Mouse (Mus musculus): ENCODE measurements around the gene Fto. TPM values are rescaled to one million over a fixed set of nuclear protein-coding genes. Genes with fewer than 3 reads are reported as not detected.
A peak's percentile ranks its signal among the peaks of the same experiment; 100 is the strongest.

Fto gene
- polyA plus RNA-seq, 1 experiment from 2014 or later: 28.6 TPM

DNA sequence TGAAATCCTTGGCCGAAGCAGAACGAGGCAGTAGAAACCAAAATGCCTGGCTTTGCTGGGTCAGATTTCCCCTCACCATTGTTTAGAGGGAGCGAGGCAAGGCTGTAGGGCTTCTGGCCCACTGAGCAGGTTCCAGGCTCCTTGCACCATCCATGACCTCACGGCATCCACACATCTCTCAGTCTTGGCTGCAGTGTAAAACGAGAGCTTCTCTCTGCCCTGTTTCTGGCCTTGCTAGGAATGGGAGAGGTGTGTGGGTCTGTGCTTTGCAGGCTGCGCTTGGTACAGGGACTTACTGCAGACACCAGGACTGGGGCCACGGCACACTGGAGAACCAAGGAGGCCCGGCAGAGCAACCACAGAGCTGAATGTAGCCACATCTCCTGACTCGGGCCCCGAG is 132.2 kb downstream of the Fto start:
- 80% methylated on average over 10 of the region's 10 CpGs for WGBS (ENCODE audit: insufficient replicate concordance)
- Histone ChIP-seq H3K4me1 (no peaks in the 10 kb centered on the region), H3K27ac (no peak overlapping the region), H3K4me2 (no peak overlapping the region), H3K36me3 (peaks cover 15% of the 10 kb centered on the region; the same call in 1 of the 2 replicates), H3K4me3 (no peak overlapping the region), H3K27me3 (replicated peaks) (no peaks in the 10 kb centered on the region), H3K9ac (no peak overlapping the region), H3K9me3 (replicated peaks) (no peaks in the 10 kb centered on the region)
- no peak for ATAC-seq

DNA sequence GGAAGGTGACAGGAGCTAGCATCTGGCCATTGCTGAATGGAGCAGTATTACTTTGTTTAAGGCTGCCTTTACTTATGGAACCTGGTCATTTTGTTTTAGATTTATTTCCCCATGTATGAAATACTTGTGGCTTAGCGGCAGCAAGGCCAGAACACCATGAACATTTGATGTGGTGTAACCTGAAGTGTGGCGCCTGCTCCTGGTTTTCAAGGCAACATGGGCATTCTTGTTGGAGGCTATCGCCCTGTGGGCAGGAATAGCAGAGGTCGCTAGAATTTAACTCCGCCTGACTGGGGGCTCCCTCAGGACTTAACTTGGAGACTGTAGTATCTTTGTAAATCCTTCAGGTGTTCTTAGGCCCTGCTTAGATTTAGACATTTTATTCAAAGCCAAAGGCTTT is 132.7 kb downstream of the Fto start:
- WGBS (ENCODE audit: insufficient replicate concordance): 85% methylated on average over 5 of the region's 5 CpGs
- H3K9ac ChIP-seq: no peak overlapping the region
- ATAC-seq: no peak

DNA sequence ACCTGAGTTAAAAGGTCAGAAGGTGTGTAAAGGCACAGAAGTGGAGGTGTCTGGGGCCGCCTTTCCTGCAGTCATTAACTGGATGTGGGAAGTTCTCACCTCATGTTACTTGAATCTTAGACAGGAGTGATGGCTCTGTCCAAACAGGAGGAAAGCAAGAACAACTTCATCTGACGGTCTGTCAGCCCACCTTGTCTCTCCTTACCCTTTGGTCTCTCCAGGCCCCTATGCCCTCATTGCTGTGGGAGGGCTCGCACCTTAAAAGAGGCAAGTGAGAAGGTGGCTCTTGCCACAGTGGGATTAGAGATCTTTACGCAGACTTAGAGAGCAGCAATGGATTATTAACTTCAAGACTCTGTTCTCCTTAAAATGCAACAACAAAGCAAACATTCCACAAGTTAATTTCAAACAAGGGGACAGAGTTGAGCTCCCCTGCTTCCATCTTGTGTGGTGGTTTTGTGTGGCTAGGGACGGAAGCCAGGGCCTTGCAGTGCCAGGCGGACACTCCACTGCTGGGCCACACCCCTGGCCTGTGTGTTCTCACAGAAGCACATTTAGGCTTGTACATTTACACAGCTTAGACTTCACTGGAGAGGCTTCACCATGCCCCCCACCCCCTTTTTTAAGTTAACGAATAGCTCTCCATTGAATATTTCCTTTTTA is 135.5 kb downstream of the Fto start:
- Histone ChIP-seq H3K4me1 (no peaks in the 10 kb centered on the region), H3K36me3 (peaks cover 12% of the 10 kb centered on the region; the same call in 1 of the 2 replicates), H3K27me3 (replicated peaks) (no peaks in the 10 kb centered on the region), H3K4me3 (no peak overlapping the region), H3K9me3 (replicated peaks) (no peaks in the 10 kb centered on the region), H3K27ac (no peak overlapping the region), H3K4me2 (no peak overlapping the region), H3K9ac (no peak overlapping the region)
- 79% methylated on average over 7 of the region's 7 CpGs for WGBS (ENCODE audit: insufficient replicate concordance)
- ATAC-seq: no peak

More for the DNA sequence above, 132.7 kb downstream of the Fto start:
- Histone ChIP-seq H3K36me3 (peaks cover 15% of the 10 kb centered on the region; the same call in 1 of the 2 replicates), H3K4me1 (no peaks in the 10 kb centered on the region), H3K9me3 (replicated peaks) (no peaks in the 10 kb centered on the region), H3K27me3 (replicated peaks) (no peaks in the 10 kb centered on the region), H3K4me3 (no peak overlapping the region), H3K4me2 (no peak overlapping the region), H3K27ac (no peak overlapping the region)

DNA sequence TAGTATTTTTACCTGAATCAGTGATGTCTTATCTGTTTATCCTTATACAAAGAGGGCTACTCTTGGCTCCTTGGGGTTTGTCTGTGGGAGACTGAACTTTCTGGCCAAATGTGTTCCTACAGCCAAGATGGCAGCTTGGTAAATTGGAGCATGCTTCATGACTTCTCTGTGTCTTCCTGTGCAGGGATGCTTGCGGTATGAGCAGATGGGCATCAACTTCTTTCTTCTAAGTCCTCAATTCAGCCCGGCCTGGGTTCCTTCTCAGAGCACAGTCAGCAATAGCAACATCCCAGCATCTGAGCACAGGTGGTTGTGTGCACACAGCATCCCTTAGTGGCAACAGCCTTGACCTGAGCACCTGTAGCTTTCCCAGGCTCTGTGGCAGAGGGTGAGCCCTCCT is 141.6 kb downstream of the Fto start:
- ATAC-seq: no peak
- Histone ChIP-seq H3K4me1 (no peaks in the 10 kb centered on the region), H3K9ac (no peak overlapping the region), H3K27ac (no peak overlapping the region), H3K36me3 (no peaks in the 10 kb centered on the region), H3K4me3 (no peak overlapping the region), H3K4me2 (no peak overlapping the region), H3K27me3 (replicated peaks) (no peaks in the 10 kb centered on the region), H3K9me3 (replicated peaks) (no peaks in the 10 kb centered on the region)
- 83% methylated on average over 2 of the region's 2 CpGs for WGBS (ENCODE audit: insufficient replicate concordance)

DNA sequence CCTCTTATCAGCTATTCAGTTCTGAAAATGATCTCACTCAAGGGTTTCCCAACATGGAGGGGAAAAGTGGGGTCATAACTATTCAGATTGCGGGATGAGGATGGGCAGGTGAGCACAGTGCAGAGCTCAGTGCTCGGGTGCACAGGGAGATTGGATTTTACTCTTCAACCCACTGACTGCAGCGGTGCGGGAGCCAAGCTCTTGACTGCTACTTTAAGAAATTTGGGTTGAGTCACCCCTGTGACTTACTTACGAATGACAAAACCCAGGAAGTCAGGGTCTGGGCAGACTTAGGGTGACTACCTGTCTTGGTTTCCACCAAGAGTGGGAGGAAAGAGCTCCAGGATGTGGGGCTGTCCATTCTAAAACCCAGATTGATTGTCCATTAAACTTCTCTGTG is 142.3 kb downstream of the Fto start:
- no peak overlapping the region for H3K9ac ChIP-seq

DNA sequence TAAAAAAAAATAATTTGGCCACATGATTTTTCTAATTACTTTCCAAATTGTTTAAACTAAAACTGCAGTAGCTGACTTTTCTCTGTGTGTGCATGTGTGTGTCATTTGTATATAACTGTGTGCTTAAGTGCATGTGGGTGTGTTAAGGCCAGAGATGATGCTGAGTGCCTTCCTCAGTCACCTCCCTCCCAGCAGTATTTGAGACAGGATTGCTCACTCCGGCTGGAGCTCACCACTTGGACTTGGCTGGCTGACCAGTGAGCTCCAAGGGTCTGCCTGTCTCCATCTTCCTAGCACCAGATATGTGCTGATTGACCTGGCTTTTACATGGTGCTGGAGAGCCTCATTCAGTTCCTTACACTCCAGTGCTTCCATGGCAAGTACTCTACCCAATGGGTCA is 144.7 kb downstream of the Fto start:
- no peak for ATAC-seq
- Histone ChIP-seq H3K4me1 (peaks cover 11% of the 10 kb centered on the region), H3K4me3 (no peak overlapping the region), H3K27ac (no peak overlapping the region), H3K9me3 (replicated peaks) (no peaks in the 10 kb centered on the region), H3K27me3 (replicated peaks) (no peaks in the 10 kb centered on the region), H3K36me3 (no peaks in the 10 kb centered on the region), H3K4me2 (no peak overlapping the region), H3K9ac (no peak overlapping the region)
- WGBS (ENCODE audit: insufficient replicate concordance): 63% methylated on average over 1 of the region's 1 CpGs

More for the DNA sequence above, 142.3 kb downstream of the Fto start:
- Histone ChIP-seq H3K27ac (no peak overlapping the region), H3K4me2 (no peak overlapping the region), H3K27me3 (replicated peaks) (no peaks in the 10 kb centered on the region), H3K36me3 (no peaks in the 10 kb centered on the region), H3K4me3 (no peak overlapping the region), H3K9me3 (replicated peaks) (no peaks in the 10 kb centered on the region), H3K4me1 (no peaks in the 10 kb centered on the region)
- WGBS (ENCODE audit: insufficient replicate concordance): 82% methylated on average over 5 of the region's 5 CpGs
- ATAC-seq: no peak

DNA sequence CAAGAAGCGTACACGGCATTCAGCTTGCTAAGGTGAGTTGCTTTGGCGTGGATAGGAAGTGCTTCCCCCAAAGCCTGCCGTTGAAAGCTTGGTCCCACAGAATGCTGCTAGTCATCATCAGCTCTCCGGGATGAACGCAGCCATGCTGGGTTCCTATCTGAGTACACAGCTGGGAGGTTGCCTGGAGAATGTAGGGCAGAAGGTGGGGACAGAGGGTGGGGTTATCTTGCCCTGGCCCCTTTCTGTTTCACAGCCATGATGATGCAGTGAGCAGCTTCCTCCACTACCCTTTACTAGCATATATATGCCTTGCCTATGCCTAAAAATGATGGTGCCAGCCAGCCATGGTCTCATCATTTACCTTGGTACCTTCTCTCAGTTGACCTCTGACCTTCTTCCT is 147.6 kb downstream of the Fto start:
- H3K4me3 ChIP-seq: no peak overlapping the region
- H3K4me1 ChIP-seq: peaks cover 11% of the 10 kb centered on the region
- no peaks in the 10 kb centered on the region for H3K27me3 ChIP-seq (replicated peaks)
- H3K4me2 ChIP-seq: peak overlapping the region; percentile 14
- WGBS (ENCODE audit: insufficient replicate concordance): 49% methylated on average over 6 of the region's 6 CpGs
- no peaks in the 10 kb centered on the region for H3K36me3 ChIP-seq
- no peak overlapping the region for H3K27ac ChIP-seq
- H3K9me3 ChIP-seq (replicated peaks): no peaks in the 10 kb centered on the region
- peak; percentile 99 for ATAC-seq
- no peak overlapping the region for H3K9ac ChIP-seq

DNA sequence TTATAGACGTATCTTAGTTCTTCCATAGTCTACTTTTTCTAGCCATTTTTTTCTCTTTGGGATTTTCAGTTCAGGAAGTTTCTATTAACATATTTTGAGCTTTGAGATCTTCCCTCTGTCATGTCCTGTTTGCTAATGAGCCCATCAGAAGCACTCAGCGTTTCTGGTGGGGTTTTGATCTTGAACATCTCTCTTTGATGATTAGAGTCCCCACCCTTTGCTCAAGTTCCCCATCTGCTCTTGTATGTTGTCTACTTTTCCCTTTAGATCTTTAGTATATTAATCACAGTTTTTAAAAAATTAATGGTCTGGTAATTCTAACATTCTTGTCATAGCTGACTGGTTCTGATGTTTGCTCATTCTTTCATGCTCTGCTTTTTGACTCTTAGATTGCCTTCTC is 150.4 kb downstream of the Fto start:
- no peak overlapping the region for H3K4me3 ChIP-seq
- WGBS (ENCODE audit: insufficient replicate concordance): 57% methylated on average over 2 of the region's 2 CpGs
- H3K4me1 ChIP-seq: peaks cover 11% of the 10 kb centered on the region
- ATAC-seq: no peak
- peaks cover 2% of the 10 kb centered on the region; the same call in 1 of the 2 replicates for H3K36me3 ChIP-seq
- H3K9ac ChIP-seq: no peak overlapping the region
- no peaks in the 10 kb centered on the region for H3K27me3 ChIP-seq (replicated peaks)
- no peaks in the 10 kb centered on the region for H3K9me3 ChIP-seq (replicated peaks)
- H3K27ac ChIP-seq: no peak overlapping the region
- no peak overlapping the region for H3K4me2 ChIP-seq

DNA sequence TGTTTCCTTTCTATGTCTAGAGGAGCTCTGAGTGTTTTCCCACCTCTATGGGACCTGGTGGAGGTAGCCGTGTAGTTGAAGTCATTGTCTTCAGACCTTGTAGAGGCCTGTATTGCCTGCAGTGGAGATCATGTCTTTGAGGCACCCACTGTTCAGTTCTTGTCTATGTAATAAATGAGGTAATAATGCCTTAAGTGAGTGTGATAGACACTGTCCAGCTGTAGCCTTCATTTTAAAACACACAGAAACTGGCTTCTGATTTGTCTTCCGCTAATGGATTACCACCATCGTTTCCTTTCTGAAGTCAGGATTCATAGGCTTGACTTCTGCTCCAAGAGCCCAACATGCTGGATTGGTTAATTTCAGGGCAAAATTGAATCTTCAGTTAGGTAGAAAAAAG is 154.1 kb downstream of the Fto start:
- 76% methylated on average over 3 of the region's 3 CpGs for WGBS (ENCODE audit: insufficient replicate concordance)
- no peak overlapping the region for H3K4me2 ChIP-seq
- H3K4me1 ChIP-seq: no peaks in the 10 kb centered on the region
- H3K4me3 ChIP-seq: no peak overlapping the region
- no peak overlapping the region for H3K9ac ChIP-seq
- peaks cover 7% of the 10 kb centered on the region for H3K36me3 ChIP-seq
- H3K9me3 ChIP-seq (replicated peaks): no peaks in the 10 kb centered on the region
- no peak for ATAC-seq
- H3K27me3 ChIP-seq (replicated peaks): no peaks in the 10 kb centered on the region
- no peak overlapping the region for H3K27ac ChIP-seq

DNA sequence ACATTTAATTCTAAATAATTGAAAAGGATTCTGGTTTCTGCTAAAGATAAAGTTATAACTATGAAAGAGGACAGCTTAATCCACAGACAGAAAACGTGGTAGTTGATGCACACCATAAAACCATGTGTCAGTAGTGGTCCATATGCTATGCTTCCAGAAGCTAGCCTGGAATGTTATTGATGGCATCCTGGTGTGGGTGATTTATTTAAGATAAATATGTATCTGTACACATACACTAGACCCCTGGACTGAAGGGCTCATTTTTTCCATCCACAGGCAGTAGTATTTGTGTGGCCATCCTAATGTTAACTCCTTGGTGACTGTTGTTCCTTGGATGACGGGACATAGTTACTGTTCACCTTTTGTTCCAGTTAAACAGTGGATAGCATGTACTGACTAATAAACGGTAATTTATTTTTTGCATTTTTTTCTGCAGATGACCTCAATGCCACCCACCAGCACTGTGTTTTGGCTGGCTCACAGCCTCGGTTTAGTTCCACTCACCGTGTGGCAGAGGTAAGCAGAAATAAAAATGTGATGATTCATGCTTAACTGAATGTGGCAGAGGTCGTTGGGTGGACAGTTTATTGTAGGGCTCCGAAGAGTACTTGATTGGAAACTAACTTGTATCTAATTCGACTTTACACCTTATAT is 154.7 kb downstream of the Fto start:
- WGBS (ENCODE audit: insufficient replicate concordance): 72% methylated on average over 8 of the region's 8 CpGs
- ATAC-seq: no peak
- Histone ChIP-seq H3K4me3 (no peak overlapping the region), H3K4me1 (no peaks in the 10 kb centered on the region), H3K36me3 (peaks cover 7% of the 10 kb centered on the region), H3K27me3 (replicated peaks) (no peaks in the 10 kb centered on the region), H3K27ac (no peak overlapping the region), H3K4me2 (no peak overlapping the region), H3K9me3 (replicated peaks) (no peaks in the 10 kb centered on the region), H3K9ac (no peak overlapping the region)

DNA sequence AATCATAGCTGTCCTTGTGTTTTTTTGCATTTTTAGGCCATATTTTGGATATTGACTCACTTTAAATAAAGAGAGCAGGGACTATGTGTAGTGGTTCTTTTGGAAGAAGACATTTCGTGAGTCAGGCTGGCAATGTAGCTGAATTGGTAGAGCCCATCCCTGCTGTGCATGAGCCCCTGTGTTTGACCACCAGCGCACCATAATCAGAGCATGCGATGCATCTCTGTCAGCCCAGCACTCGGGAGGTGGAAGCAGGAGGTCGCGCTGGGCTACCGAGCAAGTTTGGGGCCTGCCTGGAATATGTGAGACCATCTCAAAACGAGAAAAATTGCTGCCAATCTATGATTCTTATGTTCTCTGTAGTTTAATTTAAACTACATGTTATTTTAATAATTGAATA is 156.1 kb downstream of the Fto start:
- H3K4me2 ChIP-seq: no peak overlapping the region
- WGBS (ENCODE audit: insufficient replicate concordance): 84% methylated on average over 8 of the region's 8 CpGs
- H3K4me3 ChIP-seq: no peak overlapping the region
- H3K36me3 ChIP-seq: peaks cover 12% of the 10 kb centered on the region
- no peak for ATAC-seq
- H3K9me3 ChIP-seq (replicated peaks): no peaks in the 10 kb centered on the region
- no peaks in the 10 kb centered on the region for H3K4me1 ChIP-seq
- no peaks in the 10 kb centered on the region for H3K27me3 ChIP-seq (replicated peaks)
- H3K27ac ChIP-seq: no peak overlapping the region
- H3K9ac ChIP-seq: no peak overlapping the region

DNA sequence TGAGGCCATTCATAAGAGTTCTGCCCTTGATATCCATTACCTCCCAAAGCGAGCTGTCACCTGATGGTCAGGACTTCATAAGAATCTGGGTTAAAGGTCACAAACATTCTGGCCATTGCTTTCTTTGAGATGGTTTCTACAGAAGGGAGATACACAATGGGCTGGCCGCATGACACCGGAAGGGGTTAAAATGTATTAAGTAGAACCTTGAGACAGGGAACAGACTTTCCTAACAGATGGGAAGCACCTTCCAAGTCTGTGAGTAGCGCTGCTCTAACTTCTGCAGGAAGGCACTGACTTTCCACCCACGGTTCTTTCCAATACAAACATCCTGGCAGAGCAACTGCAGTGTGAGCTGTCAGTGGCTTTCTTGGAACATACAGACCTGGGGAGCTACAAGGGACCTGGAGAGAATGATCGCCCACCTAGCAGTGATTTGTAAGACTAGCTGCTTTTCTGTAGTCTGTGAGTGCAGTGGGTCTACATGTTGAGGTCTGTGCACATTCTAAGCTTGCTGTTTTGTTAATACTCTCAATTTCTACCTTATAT is 161.5 kb downstream of the Fto start:
- no peak overlapping the region for H3K4me3 ChIP-seq
- H3K9me3 ChIP-seq (replicated peaks): no peaks in the 10 kb centered on the region
- no peaks in the 10 kb centered on the region for H3K4me1 ChIP-seq
- WGBS (ENCODE audit: insufficient replicate concordance): 81% methylated on average over 6 of the region's 6 CpGs
- H3K27me3 ChIP-seq (replicated peaks): no peaks in the 10 kb centered on the region
- no peak overlapping the region for H3K4me2 ChIP-seq
- peaks cover 18% of the 10 kb centered on the region for H3K36me3 ChIP-seq
- ATAC-seq: no peak
- no peak overlapping the region for H3K9ac ChIP-seq
- no peak overlapping the region for H3K27ac ChIP-seq
